Mouse (Mus musculus) heart, postnatal 0 days (tissue): Measurements from ENCODE around the gene Hlx. TPM values are rescaled to one million over a fixed set of nuclear protein-coding genes. Genes with fewer than 3 reads are reported as not detected.

Source experiments
- ATAC-seq: fragments of 200-750 bp; cut with Nextera tagmentation; 2 replicates; pipeline ENCODE4 v1.8.0; 2017; ENCODE audit warnings: low read depth, moderate number of reproducible peaks, moderate library complexity; ENCODE audit not compliant: insufficient read depth
- DNase-seq: peaks from one replicate; pipeline ENCODE4 v3.0.0-alpha.2; 2016; ENCODE audit warnings: low spot score
- H3K27ac ChIP-seq: fragments of 300-500 bp; sonication (generic); 2 replicates; pipeline ENCODE4 v1.5.1; 2014; ENCODE audit warnings: low read depth, mild to moderate bottlenecking
- H3K27me3 ChIP-seq: fragments of 300-500 bp; sonication (generic); 2 replicates; pipeline ENCODE4 v1.6.1; 2014; ENCODE audit warnings: low read length, mixed read lengths; ENCODE audit not compliant: control insufficient read depth, insufficient read depth
- H3K36me3 ChIP-seq: fragments of 300-500 bp; sonication (generic); replicated peaks from 2 replicates; pipeline ENCODE4 v1.6.1; 2014; ENCODE audit warnings: low read length, mixed read lengths; ENCODE audit not compliant: control insufficient read depth, insufficient read depth
- H3K4me1 ChIP-seq: fragments of 300-500 bp; sonication (generic); 2 replicates; pipeline ENCODE4 v1.6.1; 2014; ENCODE audit warnings: antibody characterized with exemption; ENCODE audit not compliant: control insufficient read depth, insufficient read depth
- H3K4me2 ChIP-seq: fragments of 300-500 bp; sonication (generic); 2 replicates; pipeline ENCODE4 v1.6.1; 2014; ENCODE audit warnings: low read depth, mild to moderate bottlenecking, low read length, moderate library complexity
- H3K4me3 ChIP-seq: fragments of 300-500 bp; sonication (generic); 2 replicates; pipeline ENCODE4 v1.5.1; 2014; ENCODE audit warnings: low read depth, low read length
- H3K9ac ChIP-seq: fragments of 300-500 bp; sonication (generic); replicated peaks from 2 replicates; pipeline ENCODE4 v1.6.1; 2014; ENCODE audit warnings: low read depth, low read length, mixed read lengths
- H3K9me3 ChIP-seq: fragments of 300-500 bp; sonication (generic); replicated peaks from 2 replicates; pipeline ENCODE4 v1.6.1; 2016; ENCODE audit warnings: low read length; ENCODE audit not compliant: control insufficient read depth
- CTCF ChIP-seq: IDR thresholded peaks from 2 replicates; pipeline ENCODE4 v1.5.1; 2016; ENCODE audit warnings: antibody characterized with exemption, control low read depth, low read depth
- EP300 ChIP-seq: IDR thresholded peaks from 2 replicates; pipeline ENCODE4 v1.6.1; 2016; ENCODE audit warnings: antibody characterized with exemption, low read depth
- WGBS: fragments of 180-500 bp; shearing (Covaris S2); extraction: QIAGEN DNeasy Blood & Tissue Kit; methylation state at CpG from one replicate; pipeline ENCODE4 v1.1.7; 2014; 5-methylcytosine and 5-hydroxymethylcytosine counted together
- polyA plus RNA-seq: library from polyadenylated mRNA; unstranded; fragments of >200 nt; fragmentation: Nextera tagmentation; extraction: Ambion mirVana; gene quantifications from 2 replicates; pipeline ENCODE4 v1.2.1, GENCODE M21; 2015
- total RNA-seq: library from RNA; depleted of rRNA; stranded (reverse); fragments of >200 nt; gene quantifications from 2 replicates; pipeline ENCODE4 v1.2.3, GENCODE M21; 2014; ENCODE audit warnings: low replicate concordance

Gene Hlx
- total and polyA plus RNA-seq, 2 experiments from 2014 or later, result 7.0 to 10.0 TPM

DNA sequence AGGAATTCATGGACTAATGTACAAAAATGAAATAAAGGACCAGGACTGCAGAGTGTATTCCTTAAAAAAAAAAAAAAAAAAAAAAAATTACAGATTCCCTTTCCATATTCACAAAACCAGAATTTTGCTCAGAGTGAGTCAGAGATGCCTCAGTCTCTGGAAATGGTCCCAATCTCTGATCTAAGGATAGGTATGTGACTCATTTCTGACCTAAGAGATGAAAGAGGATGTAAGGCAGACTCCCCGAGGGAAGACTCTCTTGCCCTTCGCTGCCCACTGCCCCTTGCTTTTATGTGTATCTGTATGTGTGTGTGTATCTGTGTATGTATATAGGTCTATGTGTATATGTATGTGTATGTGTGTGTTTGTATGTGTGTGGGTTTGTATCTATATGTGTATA lies 37.0 kb downstream of the Hlx start:
- Histone ChIP-seq H3K4me3 (no peak overlapping the region), H3K27me3 (no peaks in the 10 kb centered on the region), H3K9me3 (no peaks in the 10 kb centered on the region), H3K36me3 (no peaks in the 10 kb centered on the region), H3K9ac (no peak overlapping the region), H3K4me2 (no peak overlapping the region), H3K4me1 (no peaks in the 10 kb centered on the region), H3K27ac (no peak overlapping the region)
- ATAC-seq (no peak), DNase-seq (no peak)
- TF ChIP-seq CTCF, result no peak
- TF ChIP-seq EP300, result no peak
- 59% methylated on average over 2 of the region's 2 CpGs for WGBS

DNA sequence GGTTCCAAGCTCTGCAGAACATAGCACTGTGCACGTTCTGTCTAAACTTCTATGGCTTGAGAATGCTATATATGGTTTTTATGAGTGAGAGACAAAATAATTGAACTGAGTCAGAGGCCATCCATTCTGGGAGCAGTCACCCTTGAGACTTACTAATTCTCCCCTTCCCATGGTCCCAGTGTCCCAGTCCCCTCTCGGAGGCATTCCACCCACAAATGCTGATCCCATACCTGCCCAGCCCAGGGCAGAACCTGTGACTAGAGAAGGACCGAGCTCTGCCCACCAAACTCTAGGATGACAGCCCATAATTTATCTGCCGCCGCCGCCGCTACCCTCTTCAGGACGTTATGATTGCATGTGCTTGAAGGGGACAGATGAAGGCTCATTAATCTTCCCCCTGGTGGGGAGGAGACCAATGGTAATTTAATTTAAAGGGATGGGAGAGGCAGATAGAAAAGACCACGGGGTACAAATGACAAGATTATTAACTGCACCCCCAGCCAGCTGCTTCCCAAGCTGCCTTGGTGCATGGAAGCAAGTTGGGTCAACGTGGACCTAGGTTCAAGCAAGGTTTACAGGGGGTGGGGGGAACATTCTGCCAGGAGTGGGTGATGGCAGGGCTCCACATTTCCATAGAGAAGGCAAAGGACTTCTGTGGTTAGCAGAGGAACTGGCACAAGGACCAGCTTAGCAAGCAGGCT lies 40.1 kb downstream of the Hlx start:
- no peaks in the 10 kb centered on the region for H3K4me1 ChIP-seq
- TF ChIP-seq CTCF (no peak), EP300 (no peak)
- no peak overlapping the region for H3K4me2 ChIP-seq
- H3K4me3 ChIP-seq, result no peak overlapping the region
- no peaks in the 10 kb centered on the region for H3K27me3 ChIP-seq
- DNase-seq (no peak), ATAC-seq (no peak)
- 73% methylated on average over 10 of the region's 10 CpGs for WGBS
- no peak overlapping the region for H3K27ac ChIP-seq
- H3K9ac ChIP-seq, result no peak overlapping the region
- no peaks in the 10 kb centered on the region for H3K9me3 ChIP-seq
- H3K36me3 ChIP-seq, result no peaks in the 10 kb centered on the region

DNA sequence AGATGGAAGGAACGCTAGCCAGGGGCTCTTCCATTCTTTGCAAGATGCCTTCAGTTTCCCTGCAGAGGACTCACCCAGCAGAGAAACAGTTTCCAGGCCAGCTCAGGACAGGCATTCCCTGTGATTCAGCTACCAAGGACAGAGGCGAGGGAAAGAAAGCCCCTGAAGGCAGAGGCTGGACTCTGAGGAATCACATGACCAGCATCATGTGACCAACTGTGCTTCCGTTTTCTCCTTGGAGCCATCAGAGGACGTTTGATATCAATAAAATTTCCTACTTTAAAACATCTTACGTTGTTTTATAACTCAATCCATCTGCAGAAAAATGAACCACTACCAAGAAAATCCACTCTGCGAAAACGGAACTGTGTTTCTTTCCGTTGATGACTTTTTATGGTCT lies 41.2 kb downstream of the Hlx start:
- H3K9me3 ChIP-seq, result no peaks in the 10 kb centered on the region
- DNase-seq, result no peak
- no peaks in the 10 kb centered on the region for H3K36me3 ChIP-seq
- H3K4me1 ChIP-seq, result no peaks in the 10 kb centered on the region
- no peak overlapping the region for H3K4me3 ChIP-seq
- ATAC-seq, result no peak
- H3K9ac ChIP-seq, result no peak overlapping the region
- TF ChIP-seq EP300 (no peak), CTCF (no peak)
- no peak overlapping the region for H3K4me2 ChIP-seq
- no peak overlapping the region for H3K27ac ChIP-seq
- no peaks in the 10 kb centered on the region for H3K27me3 ChIP-seq
- WGBS, result 75% methylated on average over 8 of the region's 8 CpGs

DNA sequence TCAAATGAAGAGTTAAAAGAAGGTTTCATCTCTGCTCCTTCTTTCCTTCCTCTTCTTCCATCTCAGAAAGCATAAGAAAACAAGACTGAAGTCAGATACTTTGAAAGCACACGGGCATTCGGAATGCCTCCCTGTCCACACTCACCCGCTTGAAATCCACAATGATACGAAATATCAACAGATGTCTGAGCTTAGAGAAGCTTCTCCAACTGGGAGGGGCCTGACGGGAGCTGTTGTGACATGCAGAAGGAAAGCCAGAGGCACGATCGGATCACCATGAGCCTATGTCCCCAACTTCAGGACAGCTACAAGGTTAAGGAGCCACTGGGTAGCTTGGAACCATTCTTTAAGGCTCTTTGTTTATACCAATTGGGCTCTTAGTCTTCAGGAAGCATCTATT lies 44.4 kb downstream of the Hlx start:
- DNase-seq (no peak), ATAC-seq (no peak)
- Histone ChIP-seq H3K4me1 (no peaks in the 10 kb centered on the region), H3K4me3 (no peak overlapping the region), H3K36me3 (no peaks in the 10 kb centered on the region), H3K4me2 (no peak overlapping the region), H3K9me3 (no peaks in the 10 kb centered on the region), H3K9ac (no peak overlapping the region), H3K27ac (no peak overlapping the region), H3K27me3 (no peaks in the 10 kb centered on the region)
- TF ChIP-seq CTCF (no peak), EP300 (no peak)
- WGBS, result 35% methylated on average over 7 of the region's 7 CpGs

DNA sequence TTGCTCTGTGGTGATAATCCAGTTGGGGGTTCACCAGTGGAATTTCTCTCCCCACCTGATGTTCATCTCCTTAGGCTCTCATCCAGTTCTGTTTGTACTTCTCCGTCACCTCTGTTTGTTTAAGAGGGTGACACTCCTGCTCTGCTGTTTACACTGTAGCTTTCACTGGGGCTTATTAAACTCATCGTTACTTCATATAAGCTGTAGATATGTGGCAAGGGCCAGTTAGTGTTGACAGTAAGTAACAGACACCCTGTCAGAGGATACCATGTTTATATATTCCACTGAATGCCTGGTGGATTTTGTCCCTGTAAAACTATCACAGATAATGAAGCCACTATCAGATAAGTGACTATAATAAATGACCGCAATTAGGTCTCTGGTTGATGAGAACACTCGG lies 44.9 kb downstream of the Hlx start:
- Histone ChIP-seq H3K4me1 (no peaks in the 10 kb centered on the region), H3K27ac (no peak overlapping the region), H3K9ac (no peak overlapping the region), H3K36me3 (no peaks in the 10 kb centered on the region), H3K4me3 (no peak overlapping the region), H3K4me2 (no peak overlapping the region), H3K9me3 (no peaks in the 10 kb centered on the region), H3K27me3 (no peaks in the 10 kb centered on the region)
- TF ChIP-seq CTCF, result no peak
- TF ChIP-seq EP300, result no peak
- DNase-seq (no peak), ATAC-seq (no peak)
- WGBS, result 27% methylated on average over 4 of the region's 4 CpGs

DNA sequence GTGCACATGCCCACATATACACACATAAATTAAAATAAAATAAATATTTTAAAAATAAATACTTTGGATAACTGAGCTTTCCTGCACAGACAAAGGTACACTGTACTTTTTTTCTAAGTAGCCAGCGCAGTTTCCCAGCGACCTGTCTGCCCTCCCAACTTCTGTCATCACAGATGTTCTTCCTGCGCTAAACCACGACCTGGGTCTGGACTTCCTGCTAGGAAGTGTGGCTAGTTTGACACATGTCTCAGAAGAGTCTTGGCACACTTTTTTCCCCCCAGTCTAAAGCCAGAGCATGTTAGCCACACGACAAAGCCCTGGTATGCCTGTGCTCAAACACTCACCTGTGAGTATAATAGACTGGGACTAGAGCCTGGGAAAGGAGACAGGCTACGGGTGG lies 48.9 kb downstream of the Hlx start:
- Histone ChIP-seq H3K9ac (no peak overlapping the region), H3K9me3 (no peaks in the 10 kb centered on the region), H3K27ac (no peak overlapping the region), H3K4me2 (no peak overlapping the region), H3K27me3 (no peaks in the 10 kb centered on the region), H3K4me3 (no peak overlapping the region), H3K36me3 (no peaks in the 10 kb centered on the region), H3K4me1 (no peaks in the 10 kb centered on the region)
- WGBS, result 65% methylated on average over 6 of the region's 6 CpGs
- DNase-seq (no peak), ATAC-seq (no peak)
- no peak for TF ChIP-seq EP300
- TF ChIP-seq CTCF, result no peak
